Mouse (Mus musculus): ENCODE measurements at regions not wholly inside any gene's neighbourhood (a gene's known extent, or its start where the extent isn't known, plus 50 kb on each side); places are given as distances from the start of the nearest gene placed in this dataset.

- no peak for DNase-seq (ENCODE audit: low read depth)
Observed at GRCm38 (mm10) chr14:31891500-31892185, 61.2 kb upstream of the Ankrd28 start.

- no peak for DNase-seq (ENCODE audit: low read depth)
Observed at GRCm38 (mm10) chr14:31892186-31892510, 61.7 kb upstream of the Ankrd28 start.

GRCm38 (mm10) chr14:31896500-31896899, 66.0 kb upstream of the Ankrd28 start:
- DNase-seq (ENCODE audit: low read depth) = no peak

GRCm38 (mm10) chr14:31899504-31899903, 69.1 kb upstream of the Ankrd28 start:
- DNase-seq (ENCODE audit: low read depth) = no peak

GRCm38 (mm10) chr14:31899906-31900305, 69.5 kb upstream of the Ankrd28 start:
- DNase-seq (ENCODE audit: low read depth) = no peak

- no peak for DNase-seq (ENCODE audit: low read depth)
Observed at GRCm38 (mm10) chr14:31901901-31902300, 71.5 kb upstream of the Ankrd28 start.

GRCm38 (mm10) chr14:31903664-31904063, 73.2 kb upstream of the Ankrd28 start:
- DNase-seq (ENCODE audit: low read depth) = no peak

- no peak for DNase-seq (ENCODE audit: low read depth)
Observed at GRCm38 (mm10) chr14:31908591-31908990, 78.1 kb upstream of the Ankrd28 start.

GRCm38 (mm10) chr14:31909291-31909690, 78.8 kb upstream of the Ankrd28 start:
- no peak for DNase-seq (ENCODE audit: low read depth)

- no peak for DNase-seq (ENCODE audit: low read depth)
Observed at GRCm38 (mm10) chr14:31910809-31911208, 80.4 kb upstream of the Ankrd28 start.

GRCm38 (mm10) chr14:31918461-31918860, 88.0 kb upstream of the Ankrd28 start:
- no peak for DNase-seq (ENCODE audit: low read depth)

GRCm38 (mm10) chr14:31918921-31919320, 88.5 kb upstream of the Ankrd28 start:
- DNase-seq (ENCODE audit: low read depth) = no peak

- DNase-seq (ENCODE audit: low read depth) = no peak
Observed at GRCm38 (mm10) chr14:31929161-31929707, 98.8 kb upstream of the Ankrd28 start.

- no peak for DNase-seq (ENCODE audit: low read depth)
Observed at GRCm38 (mm10) chr14:31930367-31930766, 98.4 kb upstream of the Galnt15 start.

- DNase-seq (ENCODE audit: low read depth) = no peak
Observed at GRCm38 (mm10) chr14:31931971-31932370, 96.8 kb upstream of the Galnt15 start.

- DNase-seq (ENCODE audit: low read depth) = no peak
Observed at GRCm38 (mm10) chr14:31933441-31933840, 95.3 kb upstream of the Galnt15 start.

- DNase-seq (ENCODE audit: low read depth) = no peak
Observed at GRCm38 (mm10) chr14:31933841-31934271, 94.9 kb upstream of the Galnt15 start.

- DNase-seq (ENCODE audit: low read depth) = no peak
Observed at GRCm38 (mm10) chr14:31934321-31934720, 94.5 kb upstream of the Galnt15 start.

GRCm38 (mm10) chr14:31934771-31935170, 94.0 kb upstream of the Galnt15 start:
- no peak for DNase-seq (ENCODE audit: low read depth)

GRCm38 (mm10) chr14:31935411-31935810, 93.4 kb upstream of the Galnt15 start:
- DNase-seq (ENCODE audit: low read depth) = no peak

GRCm38 (mm10) chr14:31936581-31936980, 92.2 kb upstream of the Galnt15 start:
- DNase-seq (ENCODE audit: low read depth) = no peak

GRCm38 (mm10) chr14:31940900-31941299, 87.9 kb upstream of the Galnt15 start:
- no peak for DNase-seq (ENCODE audit: low read depth)

- no peak for DNase-seq (ENCODE audit: low read depth)
Observed at GRCm38 (mm10) chr14:31942266-31942960, 86.4 kb upstream of the Galnt15 start.
